Mouse (Mus musculus): ENCODE measurements around the gene Tmem178.
"Not testable (repeated sequence)": the region's sequence is repeated elsewhere in the genome, so short reads cannot be mapped to it uniquely, and the experiment has no call there.

Tmem178 gene

GRCm38 (mm10) chr17:80943835-80944529 is 450 bp upstream of the Tmem178 start:
- DNase-seq (ENCODE audit: low spot score in 2 of 2), result no peak

GRCm38 (mm10) chr17:80945510-80945909 is 1.1 kb downstream of the Tmem178 start:
- not testable (repeated sequence) for DNase-seq (ENCODE audit: low spot score in 2 of 2)

GRCm38 (mm10) chr17:80946091-80946885 is 1.9 kb downstream of the Tmem178 start:
- peak in 1 of 2 experiments; percentile 30 for DNase-seq (ENCODE audit: low spot score in 2 of 2)

GRCm38 (mm10) chr17:80947075-80947960 is 2.9 kb downstream of the Tmem178 start:
- no peak for DNase-seq (ENCODE audit: low spot score in 2 of 2)

- no peak for DNase-seq (ENCODE audit: low spot score in 2 of 2)
Observed at GRCm38 (mm10) chr17:80949382-80949781, 5.0 kb downstream of the Tmem178 start.

- DNase-seq (ENCODE audit: low spot score in 2 of 2), result no peak
Observed at GRCm38 (mm10) chr17:80949895-80950294, 5.5 kb downstream of the Tmem178 start.

- peak in 1 of 2 experiments; percentile 58 for DNase-seq (ENCODE audit: low spot score in 2 of 2)
Observed at GRCm38 (mm10) chr17:80952305-80952704, 7.9 kb downstream of the Tmem178 start.

GRCm38 (mm10) chr17:80955415-80955814 is 11.0 kb downstream of the Tmem178 start:
- no peak for DNase-seq (ENCODE audit: low spot score in 2 of 2)

- DNase-seq (ENCODE audit: low spot score in 2 of 2), result no peak
Observed at GRCm38 (mm10) chr17:80955998-80956811, 11.8 kb downstream of the Tmem178 start.

- DNase-seq (ENCODE audit: low spot score in 2 of 2), result no peak
Observed at GRCm38 (mm10) chr17:80958332-80958731, 13.9 kb downstream of the Tmem178 start.

GRCm38 (mm10) chr17:80959840-80960239 is 15.4 kb downstream of the Tmem178 start:
- DNase-seq (ENCODE audit: low spot score in 2 of 2), result no peak

- no peak for DNase-seq (ENCODE audit: low spot score in 2 of 2)
Observed at GRCm38 (mm10) chr17:80967475-80967874, 23.0 kb downstream of the Tmem178 start.

- peak; percentile 54 to 80 for DNase-seq (ENCODE audit: low spot score in 2 of 2)
Observed at GRCm38 (mm10) chr17:80969643-80970619, 25.5 kb downstream of the Tmem178 start.

GRCm38 (mm10) chr17:80970716-80971115 is 26.3 kb downstream of the Tmem178 start:
- DNase-seq (ENCODE audit: low spot score in 2 of 2), result no peak

GRCm38 (mm10) chr17:80972891-80973290 is 28.5 kb downstream of the Tmem178 start:
- no peak for DNase-seq (ENCODE audit: low spot score in 2 of 2)

- no peak for DNase-seq (ENCODE audit: low spot score in 2 of 2)
Observed at GRCm38 (mm10) chr17:80977245-80977644, 32.8 kb downstream of the Tmem178 start.

GRCm38 (mm10) chr17:80980096-80980495 is 35.7 kb downstream of the Tmem178 start:
- no peak for DNase-seq (ENCODE audit: low spot score in 2 of 2)

- peak in 1 of 2 experiments; percentile 46 for DNase-seq (ENCODE audit: low spot score in 2 of 2)
Observed at GRCm38 (mm10) chr17:80981721-80982411, 37.4 kb downstream of the Tmem178 start.

GRCm38 (mm10) chr17:80982412-80982787 is 38.0 kb downstream of the Tmem178 start:
- peak; percentile 76 to 92 for DNase-seq (ENCODE audit: low spot score in 2 of 2)

All from cerebellum, postnatal 4 days (tissue).